Mouse (Mus musculus): Measurements from ENCODE around the gene Gm3159. TPM values are rescaled to one million over a fixed set of nuclear protein-coding genes. Genes with fewer than 3 reads are reported as not detected.

Gene Gm3159
- not detected for polyA plus RNA-seq (2015; fragmentation: Illumina TruSeq; extraction: RNeasy Lipid Tissue Mini Kit (QIAGEN cat#74804); ENCODE audit: insufficient read depth, low read depth, low replicate concordance)

DNA sequence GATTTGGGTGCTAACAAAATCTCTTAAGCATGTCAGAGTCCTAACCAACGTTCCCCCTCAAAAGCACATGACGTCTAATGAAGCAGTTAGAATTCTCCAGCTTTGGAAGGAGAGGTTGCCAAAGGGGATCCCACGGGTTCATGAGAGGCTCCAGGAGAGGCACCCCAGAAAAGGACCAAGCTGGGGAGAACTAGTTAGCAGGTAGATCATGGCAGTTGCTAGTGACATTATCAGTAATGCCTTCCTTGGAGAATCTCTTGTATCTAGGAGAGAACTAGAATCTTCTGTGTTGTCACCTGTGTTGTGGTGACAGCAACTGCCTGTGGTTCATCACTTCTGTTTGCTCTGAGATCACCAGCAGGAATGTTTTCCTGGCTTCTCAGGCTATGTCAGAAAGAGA lies at the start of gene Gm3159:
Gene Gm3159, plus strand, starts transcription at position 301 of the 400 bp plus-strand sequence.

DNA sequence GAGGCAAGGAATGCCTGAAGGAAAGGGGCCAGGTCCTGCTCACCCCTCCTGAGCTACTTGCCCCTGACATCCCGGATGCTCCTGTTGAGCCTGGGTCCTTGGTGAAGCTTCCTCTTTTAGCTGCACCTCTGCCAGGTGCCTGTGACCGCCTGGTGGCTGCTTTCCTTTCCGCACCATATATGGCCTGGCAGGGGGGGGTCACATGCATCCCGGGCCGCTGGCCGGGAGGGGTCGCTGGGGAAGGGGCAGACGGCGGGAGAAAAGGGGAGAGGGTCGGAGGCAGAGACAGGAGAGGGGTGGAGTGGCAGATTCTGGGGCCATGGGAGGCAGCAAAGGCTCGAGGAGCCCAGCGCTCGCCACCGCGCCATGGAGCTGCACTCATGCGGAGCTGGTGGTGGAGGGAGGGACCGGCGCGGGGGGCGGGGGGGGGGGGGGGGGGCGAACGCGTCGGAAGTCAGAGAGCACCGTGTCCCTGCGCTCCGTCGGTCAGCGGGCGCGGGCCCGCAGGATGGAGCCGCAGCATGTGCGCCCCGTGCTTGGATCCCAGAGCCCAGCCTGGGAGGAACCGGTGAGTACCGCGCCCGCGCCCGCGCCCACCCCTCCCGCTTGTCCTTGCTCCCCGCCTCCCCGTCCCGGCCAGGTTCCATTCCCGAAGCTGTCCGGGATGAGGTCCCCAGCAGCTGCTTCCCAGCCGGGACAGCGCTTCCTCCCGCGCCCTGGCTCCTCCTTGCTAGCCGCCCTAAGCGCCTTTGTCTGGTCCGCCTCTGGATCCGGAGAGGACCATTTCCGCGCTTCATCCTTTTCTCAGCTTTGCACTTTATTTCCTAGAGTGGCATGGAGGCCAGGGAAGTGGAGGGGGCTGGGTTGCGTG lies 17.9 kb downstream of the Gm3159 start, which contains the start of gene Gm3164:
Gene Gm3164, plus strand, starts transcription at position 484 of the 871 bp plus-strand sequence.

GRCm38 (mm10) chr14:4430692-4431091 lies 33.4 kb downstream of the Gm3159 start, which contains the start of gene Gm3173:
Gene Gm3173 (plus strand): TSS chr14:4430992.

Other genes with a start within 250 kb of the Gm3159 start
- not detected for gene Gm3127, start 232.5 kb upstream of the Gm3159 start, polyA plus RNA-seq (2015; fragmentation: Illumina TruSeq; extraction: RNeasy Lipid Tissue Mini Kit (QIAGEN cat#74804); ENCODE audit: insufficient read depth, low read depth, low replicate concordance)
- not detected for gene Gm2974, start 214.9 kb upstream of the Gm3159 start, polyA plus RNA-seq (2015; fragmentation: Illumina TruSeq; extraction: RNeasy Lipid Tissue Mini Kit (QIAGEN cat#74804); ENCODE audit: insufficient read depth, low read depth, low replicate concordance)
- gene Gm3138, start 147.9 kb upstream of the Gm3159 start, polyA plus RNA-seq (2015; fragmentation: Illumina TruSeq; extraction: RNeasy Lipid Tissue Mini Kit (QIAGEN cat#74804); ENCODE audit: insufficient read depth, low read depth, low replicate concordance), result not detected
- gene Gm3149, start 80.2 kb upstream of the Gm3159 start, polyA plus RNA-seq (2015; fragmentation: Illumina TruSeq; extraction: RNeasy Lipid Tissue Mini Kit (QIAGEN cat#74804); ENCODE audit: insufficient read depth, low read depth, low replicate concordance), result not detected
- not detected for gene 2610042L04Rik, start 62.8 kb upstream of the Gm3159 start, polyA plus RNA-seq (2015; fragmentation: Illumina TruSeq; extraction: RNeasy Lipid Tissue Mini Kit (QIAGEN cat#74804); ENCODE audit: insufficient read depth, low read depth, low replicate concordance)
- gene Gm3164, start 17.9 kb downstream of the Gm3159 start, polyA plus RNA-seq (2015; fragmentation: Illumina TruSeq; extraction: RNeasy Lipid Tissue Mini Kit (QIAGEN cat#74804); ENCODE audit: insufficient read depth, low read depth, low replicate concordance), result not detected
- not detected for gene Gm3173, start 33.5 kb downstream of the Gm3159 start, polyA plus RNA-seq (2015; fragmentation: Illumina TruSeq; extraction: RNeasy Lipid Tissue Mini Kit (QIAGEN cat#74804); ENCODE audit: insufficient read depth, low read depth, low replicate concordance)
- gene Gm3182, start 84.2 kb downstream of the Gm3159 start, polyA plus RNA-seq (2015; fragmentation: Illumina TruSeq; extraction: RNeasy Lipid Tissue Mini Kit (QIAGEN cat#74804); ENCODE audit: insufficient read depth, low read depth, low replicate concordance), result not detected
- gene Gm3047, start 157.9 kb downstream of the Gm3159 start, polyA plus RNA-seq (2015; fragmentation: Illumina TruSeq; extraction: RNeasy Lipid Tissue Mini Kit (QIAGEN cat#74804); ENCODE audit: insufficient read depth, low read depth, low replicate concordance), result not detected
- not detected for gene Gm8159, start 234.8 kb downstream of the Gm3159 start, polyA plus RNA-seq (2015; fragmentation: Illumina TruSeq; extraction: RNeasy Lipid Tissue Mini Kit (QIAGEN cat#74804); ENCODE audit: insufficient read depth, low read depth, low replicate concordance)

Measured in pancreas, adult 10 weeks (tissue).